Mouse (Mus musculus) liver, adult 2 months (tissue): ENCODE data around the gene Phactr2.

Experiments
- CTCF ChIP-seq: fragments of 200-500 bp; IDR thresholded peaks from 2 replicates; pipeline ENCODE4 v1.5.1; 2011; ENCODE audit warnings: low read depth, low read length, control low read depth
- POLR2A ChIP-seq: fragments of 200-500 bp; IDR thresholded peaks from 2 replicates; pipeline ENCODE4 v1.6.1; 2011; ENCODE audit warnings: low read length, control low read depth; ENCODE audit not compliant: insufficient read depth; ENCODE audit errors: extremely low read depth

GRCm38 (mm10) chr10:13200862-13201261 lies 273.4 kb downstream of the Phactr2 start:
- TF ChIP-seq CTCF = no peak
- no peak for TF ChIP-seq POLR2A
